Mouse (Mus musculus) urinary bladder, postnatal 10 days (tissue): ENCODE measurements around the gene Gm20388.

Source experiments
- DNase-seq: peaks from one replicate; pipeline ENCODE4 v3.0.0; 2022; ENCODE audit warnings: low spot score

Gm20388 gene

GRCm38 (mm10) chr8:122407678-122408077 lies 2497.0 kb downstream of the Gm20388 start:
- DNase-seq, result no peak

- DNase-seq, result no peak
Observed at GRCm38 (mm10) chr8:122414311-122414710, 2503.7 kb downstream of the Gm20388 start.

GRCm38 (mm10) chr8:122415554-122415953 lies 2504.9 kb downstream of the Gm20388 start:
- no peak for DNase-seq

GRCm38 (mm10) chr8:122419881-122420555 lies 2509.4 kb downstream of the Gm20388 start:
- DNase-seq, result no peak

- DNase-seq, result no peak
Observed at GRCm38 (mm10) chr8:122421376-122422070, 2510.9 kb downstream of the Gm20388 start, which contains the start of gene Il17c. Gene Il17c, plus strand, starts transcription at chr8:122422020.

- DNase-seq, result no peak
Observed at GRCm38 (mm10) chr8:122423217-122423616, 2512.6 kb downstream of the Gm20388 start.

- DNase-seq, result no peak
Observed at GRCm38 (mm10) chr8:122423659-122424058, 2513.0 kb downstream of the Gm20388 start.

- no peak for DNase-seq
Observed at GRCm38 (mm10) chr8:122426145-122426544, 2515.5 kb downstream of the Gm20388 start.

GRCm38 (mm10) chr8:122427607-122428006 lies 2517.0 kb downstream of the Gm20388 start:
- DNase-seq, result no peak

GRCm38 (mm10) chr8:122428163-122428562 lies 2517.5 kb downstream of the Gm20388 start:
- DNase-seq, result no peak

GRCm38 (mm10) chr8:122430058-122430636 lies 2519.5 kb downstream of the Gm20388 start:
- no peak for DNase-seq

GRCm38 (mm10) chr8:122430646-122431045 lies 2520.0 kb downstream of the Gm20388 start:
- DNase-seq, result no peak

GRCm38 (mm10) chr8:122431694-122432442 lies 2521.2 kb downstream of the Gm20388 start:
- DNase-seq, result no peak

- no peak for DNase-seq
Observed at GRCm38 (mm10) chr8:122432443-122433268, 2522.0 kb downstream of the Gm20388 start, which contains the start of gene Cyba. Gene Cyba, minus strand, starts transcription at chr8:122432930.

- no peak for DNase-seq
Observed at GRCm38 (mm10) chr8:122433269-122433905, 2522.7 kb downstream of the Gm20388 start.

- DNase-seq, result no peak
Observed at GRCm38 (mm10) chr8:122435375-122435774, 2524.7 kb downstream of the Gm20388 start.

- no peak for DNase-seq
Observed at GRCm38 (mm10) chr8:122436146-122436545, 2525.5 kb downstream of the Gm20388 start.

- DNase-seq, result no peak
Observed at GRCm38 (mm10) chr8:122436586-122437125, 2526.0 kb downstream of the Gm20388 start.

GRCm38 (mm10) chr8:122437708-122438331 lies 2527.2 kb downstream of the Gm20388 start:
- DNase-seq, result no peak

- no peak for DNase-seq
Observed at GRCm38 (mm10) chr8:122439336-122439735, 2528.7 kb downstream of the Gm20388 start.
